Mouse (Mus musculus): ENCODE measurements at regions not wholly inside any gene's neighbourhood (a gene's known extent, or its start where the extent isn't known, plus 50 kb on each side); places are given as distances from the start of the nearest gene placed in this dataset.

GRCm38 (mm10) chr9:115403354-115403968 lies 93.2 kb upstream of the Stt3b start:
- Histone ChIP-seq H3K36me3 (ENCODE audit: control insufficient read depth, insufficient read depth, low read length) (no peaks in the 10 kb centered on the region), H3K27me3 (ENCODE audit: control insufficient read depth, insufficient read depth, low read length) (no peaks in the 10 kb centered on the region), H3K4me3 (ENCODE audit: insufficient read depth, low read depth, low read length) (no peak overlapping the region), H3K4me1 (ENCODE audit: control insufficient read depth, insufficient read depth, low read length) (peaks cover 11% of the 10 kb centered on the region), H3K79me2 (ENCODE audit: control insufficient read depth, insufficient read depth, low read length) (no peaks in the 10 kb centered on the region), H3K9ac (ENCODE audit: low read depth, low read length) (no peak overlapping the region), H3K27ac (replicated peaks; ENCODE audit: insufficient read depth, low read depth, low read length) (no peak overlapping the region)
- 21% methylated on average over 7 of the region's 7 CpGs for WGBS
- peak; percentile 99 for DNase-seq (ENCODE audit: extremely low read depth, low read depth, low spot score)
- TF ChIP-seq CTCF (IDR thresholded peaks at IDR 0.05; ENCODE audit: low read depth, low read length) (no peak), POLR2A (IDR thresholded peaks at IDR 0.05; ENCODE audit: extremely low read depth, insufficient read depth, low read length) (no peak)

- Histone ChIP-seq H3K79me2 (ENCODE audit: control insufficient read depth, insufficient read depth, low read length) (no peaks in the 10 kb centered on the region), H3K27me3 (ENCODE audit: control insufficient read depth, insufficient read depth, low read length) (no peaks in the 10 kb centered on the region; the same call in 1 of the 2 replicates), H3K4me1 (ENCODE audit: control insufficient read depth, insufficient read depth, low read length) (peaks cover 4% of the 10 kb centered on the region), H3K4me3 (ENCODE audit: insufficient read depth, low read depth, low read length) (no peak overlapping the region), H3K36me3 (ENCODE audit: control insufficient read depth, insufficient read depth, low read length) (no peaks in the 10 kb centered on the region), H3K27ac (replicated peaks; ENCODE audit: insufficient read depth, low read depth, low read length) (no peak overlapping the region), H3K9ac (ENCODE audit: low read depth, low read length) (no peak overlapping the region)
- no peak for TF ChIP-seq POLR2A (IDR thresholded peaks at IDR 0.05; ENCODE audit: extremely low read depth, insufficient read depth, low read length)
- no peak for TF ChIP-seq CTCF (IDR thresholded peaks at IDR 0.05; ENCODE audit: low read depth, low read length)
- no peak for DNase-seq (ENCODE audit: extremely low read depth, low read depth, low spot score)
- 87% methylated on average over 21 of the region's 21 CpGs for WGBS
Measured at GRCm38 (mm10) chr9:115407901-115408470, 97.8 kb upstream of the Stt3b start.

GRCm38 (mm10) chr9:115408886-115409285 lies 98.7 kb upstream of the Stt3b start:
- peak; percentile 76 for DNase-seq (ENCODE audit: extremely low read depth, low read depth, low spot score)
- TF ChIP-seq POLR2A (IDR thresholded peaks at IDR 0.05; ENCODE audit: extremely low read depth, insufficient read depth, low read length) (no peak), CTCF (IDR thresholded peaks at IDR 0.05; ENCODE audit: low read depth, low read length) (no peak)
- H3K4me3 ChIP-seq (ENCODE audit: insufficient read depth, low read depth, low read length), result no peak overlapping the region
- H3K4me1 ChIP-seq (ENCODE audit: control insufficient read depth, insufficient read depth, low read length), result no peaks in the 10 kb centered on the region; the same call in 1 of the 2 replicates
- no peaks in the 10 kb centered on the region; the same call in 1 of the 2 replicates for H3K27me3 ChIP-seq (ENCODE audit: control insufficient read depth, insufficient read depth, low read length)
- H3K79me2 ChIP-seq (ENCODE audit: control insufficient read depth, insufficient read depth, low read length), result no peaks in the 10 kb centered on the region
- WGBS, result 56% methylated on average over 6 of the region's 6 CpGs
- H3K36me3 ChIP-seq (ENCODE audit: control insufficient read depth, insufficient read depth, low read length), result no peaks in the 10 kb centered on the region
- H3K27ac ChIP-seq (replicated peaks; ENCODE audit: insufficient read depth, low read depth, low read length), result no peak overlapping the region
- no peak overlapping the region for H3K9ac ChIP-seq (ENCODE audit: low read depth, low read length)

- Histone ChIP-seq H3K79me2 (ENCODE audit: control insufficient read depth, insufficient read depth, low read length) (no peaks in the 10 kb centered on the region), H3K9ac (ENCODE audit: low read depth, low read length) (no peak overlapping the region), H3K4me1 (ENCODE audit: control insufficient read depth, insufficient read depth, low read length) (no peaks in the 10 kb centered on the region), H3K36me3 (ENCODE audit: control insufficient read depth, insufficient read depth, low read length) (no peaks in the 10 kb centered on the region), H3K27me3 (ENCODE audit: control insufficient read depth, insufficient read depth, low read length) (no peaks in the 10 kb centered on the region; the same call in 1 of the 2 replicates), H3K27ac (replicated peaks; ENCODE audit: insufficient read depth, low read depth, low read length) (no peak overlapping the region), H3K4me3 (ENCODE audit: insufficient read depth, low read depth, low read length) (no peak overlapping the region)
- 89% methylated on average over 4 of the region's 4 CpGs for WGBS
- DNase-seq (ENCODE audit: extremely low read depth, low read depth, low spot score), result no peak
- TF ChIP-seq CTCF (IDR thresholded peaks at IDR 0.05; ENCODE audit: low read depth, low read length) (no peak), POLR2A (IDR thresholded peaks at IDR 0.05; ENCODE audit: extremely low read depth, insufficient read depth, low read length) (no peak)
Measured at GRCm38 (mm10) chr9:115414190-115414589, 104.0 kb upstream of the Stt3b start.

GRCm38 (mm10) chr9:115422786-115423185 lies 112.6 kb upstream of the Stt3b start:
- DNase-seq (ENCODE audit: extremely low read depth, low read depth, low spot score), result no peak
- Histone ChIP-seq H3K27me3 (ENCODE audit: control insufficient read depth, insufficient read depth, low read length) (no peaks in the 10 kb centered on the region; the same call in 1 of the 2 replicates), H3K27ac (replicated peaks; ENCODE audit: insufficient read depth, low read depth, low read length) (no peak overlapping the region), H3K4me1 (ENCODE audit: control insufficient read depth, insufficient read depth, low read length) (peaks cover 4% of the 10 kb centered on the region), H3K79me2 (ENCODE audit: control insufficient read depth, insufficient read depth, low read length) (no peaks in the 10 kb centered on the region), H3K36me3 (ENCODE audit: control insufficient read depth, insufficient read depth, low read length) (no peaks in the 10 kb centered on the region), H3K4me3 (ENCODE audit: insufficient read depth, low read depth, low read length) (no peak overlapping the region), H3K9ac (ENCODE audit: low read depth, low read length) (no peak overlapping the region)
- WGBS, result 84% methylated on average over 7 of the region's 7 CpGs
- no peak for TF ChIP-seq POLR2A (IDR thresholded peaks at IDR 0.05; ENCODE audit: extremely low read depth, insufficient read depth, low read length)
- TF ChIP-seq CTCF (IDR thresholded peaks at IDR 0.05; ENCODE audit: low read depth, low read length), result no peak

- Histone ChIP-seq H3K4me3 (ENCODE audit: insufficient read depth, low read depth, low read length) (no peak overlapping the region), H3K4me1 (ENCODE audit: control insufficient read depth, insufficient read depth, low read length) (peaks cover 4% of the 10 kb centered on the region), H3K27ac (replicated peaks; ENCODE audit: insufficient read depth, low read depth, low read length) (no peak overlapping the region), H3K79me2 (ENCODE audit: control insufficient read depth, insufficient read depth, low read length) (no peaks in the 10 kb centered on the region), H3K27me3 (ENCODE audit: control insufficient read depth, insufficient read depth, low read length) (no peaks in the 10 kb centered on the region; the same call in 1 of the 2 replicates), H3K9ac (ENCODE audit: low read depth, low read length) (no peak overlapping the region), H3K36me3 (ENCODE audit: control insufficient read depth, insufficient read depth, low read length) (no peaks in the 10 kb centered on the region)
- 85% methylated on average over 8 of the region's 8 CpGs for WGBS
- TF ChIP-seq CTCF (IDR thresholded peaks at IDR 0.05; ENCODE audit: low read depth, low read length), result no peak
- no peak for TF ChIP-seq POLR2A (IDR thresholded peaks at IDR 0.05; ENCODE audit: extremely low read depth, insufficient read depth, low read length)
- no peak for DNase-seq (ENCODE audit: extremely low read depth, low read depth, low spot score)
Measured at GRCm38 (mm10) chr9:115426682-115427081, 116.5 kb upstream of the Stt3b start.
